Mouse (Mus musculus) heart, adult 2 months (tissue): ENCODE data around the gene Gm20388.
A peak's percentile ranks its signal among the peaks of the same experiment; 100 is the strongest.

Source experiments
- CTCF ChIP-seq: fragments of 200-600 bp; IDR thresholded peaks from 2 replicates; pipeline ENCODE4 v1.8.1; 2022; ENCODE audit warnings: antibody characterized with exemption, mild to moderate bottlenecking, moderate library complexity
- EP300 ChIP-seq: fragments of 200-500 bp; IDR thresholded peaks from 2 replicates; pipeline ENCODE4 v1.6.1; 2011; ENCODE audit warnings: low read depth, low read length, control low read depth; ENCODE audit not compliant: insufficient read depth
- POLR2A ChIP-seq: fragments of 200-500 bp; IDR thresholded peaks from 2 replicates; pipeline ENCODE4 v1.6.1; 2011; ENCODE audit warnings: mild to moderate bottlenecking, low read depth, low read length, control low read depth; ENCODE audit not compliant: insufficient read depth

GRCm38 (mm10) chr8:120230715-120231614 lies 320.3 kb downstream of the Gm20388 start:
- TF ChIP-seq EP300 (no peak), CTCF (peak; percentile 22; the same call in 1 of the 2 replicates), POLR2A (no peak)
